Mouse (Mus musculus) cortical plate, adult 2 months (tissue): ENCODE results near the gene CT030661.1. TPM values are rescaled to one million over a fixed set of nuclear protein-coding genes. Genes with fewer than 3 reads are reported as not detected.
"Not testable (repeated sequence)": the region's sequence is repeated elsewhere in the genome, so short reads cannot be mapped to it uniquely, and the experiment has no call there.

Experiments
- H3K27ac ChIP-seq: fragments of 200-500 bp; 2 replicates; pipeline ENCODE4 v1.5.1; 2012; ENCODE audit warnings: low read length, control low read depth, inconsistent platforms; ENCODE audit not compliant: insufficient read depth
- H3K4me1 ChIP-seq: fragments of 200-500 bp; 2 replicates; pipeline ENCODE4 v1.6.1; 2011; ENCODE audit warnings: low read length; ENCODE audit not compliant: control insufficient read depth, insufficient read depth
- H3K4me3 ChIP-seq: fragments of 200-500 bp; 2 replicates; pipeline ENCODE4 v1.5.1; 2011; ENCODE audit warnings: mild to moderate bottlenecking, low read length, control low read depth; ENCODE audit not compliant: insufficient read depth
- CTCF ChIP-seq: fragments of 200-500 bp; IDR thresholded peaks from 2 replicates; pipeline ENCODE4 v1.5.1; 2011; ENCODE audit warnings: mild to moderate bottlenecking, control low read depth, low read length; ENCODE audit not compliant: insufficient read depth; ENCODE audit errors: extremely low read depth
- POLR2A ChIP-seq: fragments of 200-500 bp; IDR thresholded peaks from 2 replicates; pipeline ENCODE4 v1.6.1; 2011; ENCODE audit warnings: mild to moderate bottlenecking, low read length, control low read depth; ENCODE audit not compliant: insufficient read depth; ENCODE audit errors: extremely low read depth
- polyA plus RNA-seq: library from polyadenylated mRNA; depleted of rRNA; stranded (reverse); fragments of >200 nt; gene quantifications from 2 replicates; pipeline ENCODE4 v1.2.3, GENCODE M21; 2012; rRNA removed

Gene CT030661.1
- polyA plus RNA-seq = 8.6 and 9.0 TPM in 2 replicates

DNA sequence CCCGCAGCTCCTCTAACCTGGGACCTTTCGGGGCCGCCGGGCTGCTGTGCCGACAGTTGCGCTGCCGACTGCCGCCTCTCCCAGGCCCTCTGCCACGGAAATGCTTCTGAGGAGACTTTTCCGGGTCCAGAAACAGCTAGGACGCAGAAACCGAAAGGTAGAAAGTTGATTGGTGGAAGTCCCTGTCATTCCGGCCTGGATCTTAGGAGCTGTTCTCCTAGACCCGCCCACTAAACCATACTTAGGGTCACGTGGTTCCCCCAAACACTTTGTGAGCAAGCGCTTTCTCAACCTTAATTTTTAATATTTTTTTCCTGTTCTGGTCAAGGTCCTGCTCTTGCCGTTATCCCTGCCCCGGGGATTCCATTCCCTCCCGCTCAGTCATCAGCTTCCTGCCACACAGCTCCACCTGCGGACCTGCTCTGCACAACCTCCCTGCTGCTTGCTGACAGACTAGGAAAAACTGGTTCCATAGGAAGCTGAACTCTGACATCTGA is at the start of gene CT030661.1:
Gene CT030661.1, minus strand, starts transcription at position 108 of the 497 bp plus-strand sequence.
- peak; percentile 51; the same call in 1 of the 2 replicates for TF ChIP-seq POLR2A
- peak within 1 kb of the TSS; percentile 74 for H3K4me3 ChIP-seq
- H3K4me1 ChIP-seq, H3K27ac ChIP-seq: not testable (repeated sequence)

DNA sequence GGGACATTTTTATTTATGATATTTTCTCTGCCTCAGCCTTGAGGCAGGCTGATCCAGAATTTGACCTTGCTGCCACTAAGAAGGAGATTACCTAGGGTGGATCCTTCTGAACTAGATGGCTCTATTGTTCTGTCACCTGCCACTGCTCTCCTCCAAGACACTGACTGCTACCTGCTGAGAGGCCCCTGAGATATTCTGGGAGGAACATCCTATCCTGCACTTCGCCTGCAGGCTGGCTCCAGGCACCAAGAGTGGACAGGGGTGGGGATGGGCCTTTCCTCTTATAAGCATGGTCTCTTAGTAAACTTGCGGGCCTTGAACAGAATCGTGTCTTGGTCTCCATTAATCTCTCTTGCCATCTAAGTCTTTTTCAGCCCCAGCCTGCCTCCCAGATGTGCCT is 49.3 kb upstream of the CT030661.1 start:
- Histone ChIP-seq H3K27ac (no peak overlapping the region), H3K4me1 (peaks cover 1% of the 10 kb centered on the region; the same call in 1 of the 2 replicates), H3K4me3 (no peak overlapping the region)
- TF ChIP-seq POLR2A (no peak), CTCF (no peak)

- not testable (repeated sequence) for H3K4me1 ChIP-seq, H3K27ac ChIP-seq
- peak within 1 kb of the TSS; percentile 96 for H3K4me3 ChIP-seq
Measured at GRCm38 (mm10) chr17:22361101-22361781, 46.6 kb upstream of the CT030661.1 start, which contains the start of the genes Zfp944 and Zfp758. Gene Zfp944, minus strand, starts transcription at chr17:22361400. Gene Zfp758, plus strand, starts transcription at chr17:22361453.

- TF ChIP-seq POLR2A (no peak), CTCF (no peak)
- H3K4me1 ChIP-seq = peaks cover 1% of the 10 kb centered on the region; the same call in 1 of the 2 replicates
- H3K4me3 ChIP-seq = peak overlapping the region; percentile 96; the same call in 1 of the 2 replicates
Measured at GRCm38 (mm10) chr17:22360572-22360971, 45.9 kb upstream of the CT030661.1 start.

GRCm38 (mm10) chr17:22352794-22353193 is 38.2 kb upstream of the CT030661.1 start:
- H3K27ac ChIP-seq = no peak overlapping the region
- H3K4me1 ChIP-seq = no peaks in the 10 kb centered on the region
- no peak overlapping the region for H3K4me3 ChIP-seq
- TF ChIP-seq POLR2A (no peak), CTCF (peak; percentile 53; the same call in 1 of the 2 replicates)

More at GRCm38 (mm10) chr17:22360572-22360971, 45.9 kb upstream of the CT030661.1 start:
- no peak overlapping the region for H3K27ac ChIP-seq

- H3K4me3 ChIP-seq = peak overlapping the region; percentile 74; the same call in 1 of the 2 replicates
- not testable (repeated sequence) for H3K27ac ChIP-seq
Measured at GRCm38 (mm10) chr17:22315247-22315646, 610 bp upstream of the CT030661.1 start.

DNA sequence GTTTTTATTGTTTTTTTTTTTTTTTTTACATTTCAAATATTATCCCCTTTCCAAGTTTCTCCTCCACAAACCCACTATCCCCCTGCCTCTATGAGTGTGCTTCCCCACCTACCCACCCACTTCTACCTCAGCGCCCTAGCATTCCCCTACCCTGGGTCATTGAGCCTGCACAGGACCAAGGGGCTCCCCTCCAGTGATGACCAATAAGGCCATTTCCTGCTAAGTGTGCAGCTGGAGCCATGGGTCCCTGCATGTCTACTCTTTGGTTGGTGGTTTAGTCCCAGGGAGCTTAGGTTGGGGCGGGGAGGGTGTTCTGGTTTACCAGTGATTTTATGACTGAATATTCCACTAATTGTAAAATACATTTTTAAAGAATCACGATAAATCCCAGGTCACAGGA is 418 bp downstream of the CT030661.1 start:
- H3K27ac ChIP-seq, H3K4me1 ChIP-seq: not testable (repeated sequence)
- peak overlapping the region; percentile 74 for H3K4me3 ChIP-seq

More at GRCm38 (mm10) chr17:22315247-22315646, 610 bp upstream of the CT030661.1 start:
- H3K4me1 ChIP-seq = not testable (repeated sequence)

Other genes with a start within 250 kb of the CT030661.1 start
- 0.19 and 0.23 TPM in 2 replicates for gene Zfp947, start 148.6 kb downstream of the CT030661.1 start, polyA plus RNA-seq
- gene Zfp994, start 89.2 kb downstream of the CT030661.1 start, polyA plus RNA-seq = 2.0 and 2.3 TPM in 2 replicates
- 7.2 and 7.9 TPM in 2 replicates for gene Zfp944, start 46.6 kb upstream of the CT030661.1 start, polyA plus RNA-seq
- gene Zfp758, start 46.6 kb upstream of the CT030661.1 start, polyA plus RNA-seq = 3.9 and 4.5 TPM in 2 replicates
- 9.3 and 10.2 TPM in 2 replicates for gene Zfp946, start 109.4 kb upstream of the CT030661.1 start, polyA plus RNA-seq